Mouse (Mus musculus) liver, embryonic 15.5 days (tissue): Measurements from ENCODE around the gene Spag16. TPM values are rescaled to one million over a fixed set of nuclear protein-coding genes. Genes with fewer than 3 reads are reported as not detected.
"Not testable (repeated sequence)": the region's sequence is repeated elsewhere in the genome, so short reads cannot be mapped to it uniquely, and the experiment has no call there.

Experiments used
- ATAC-seq: fragments of 200-750 bp; cut with Nextera tagmentation; 2 replicates; pipeline ENCODE4 v1.8.0; 2017; ENCODE audit warnings: moderate number of reproducible peaks, mild to moderate bottlenecking, moderate library complexity; ENCODE audit not compliant: insufficient read depth
- H3K27ac ChIP-seq: fragments of 300-500 bp; sonication (generic); replicated peaks from 2 replicates; pipeline ENCODE4 v1.5.1; 2015; ENCODE audit warnings: mild to moderate bottlenecking, inconsistent platforms
- H3K27me3 ChIP-seq: fragments of 300-500 bp; sonication (generic); 2 replicates; pipeline ENCODE4 v1.6.1; 2015; ENCODE audit warnings: mild to moderate bottlenecking, inconsistent platforms
- H3K36me3 ChIP-seq: fragments of 300-500 bp; sonication (generic); replicated peaks from 2 replicates; pipeline ENCODE4 v1.6.1; 2015; ENCODE audit warnings: moderate library complexity, mild to moderate bottlenecking, inconsistent platforms
- H3K4me1 ChIP-seq: fragments of 300-500 bp; sonication (generic); replicated peaks from 2 replicates; pipeline ENCODE4 v1.6.1; 2015; ENCODE audit warnings: inconsistent platforms
- H3K4me2 ChIP-seq: fragments of 300-500 bp; sonication (generic); 2 replicates; pipeline ENCODE4 v1.6.1; 2015; ENCODE audit warnings: moderate library complexity, mild to moderate bottlenecking, inconsistent platforms
- H3K4me3 ChIP-seq: fragments of 300-500 bp; sonication (generic); replicated peaks from 2 replicates; pipeline ENCODE4 v1.5.1; 2015; ENCODE audit warnings: mild to moderate bottlenecking, inconsistent platforms
- H3K9ac ChIP-seq: fragments of 300-500 bp; sonication (generic); 2 replicates; pipeline ENCODE4 v1.6.1; 2015; ENCODE audit warnings: moderate library complexity, mild to moderate bottlenecking, inconsistent platforms
- H3K9me3 ChIP-seq: fragments of 300-500 bp; sonication (generic); replicated peaks from 2 replicates; pipeline ENCODE4 v1.6.1; 2016; ENCODE audit warnings: inconsistent platforms
- WGBS: fragments of 180-500 bp; shearing (Covaris S2); methylation state at CpG from one replicate; pipeline ENCODE4 v1.1.7; 2015; ENCODE audit warnings: mixed read lengths; ENCODE audit not compliant: insufficient replicate concordance; 5-methylcytosine and 5-hydroxymethylcytosine counted together
- polyA plus RNA-seq: library from polyadenylated mRNA; unstranded; fragments of >200 nt; fragmentation: Nextera tagmentation; extraction: Ambion mirVana; gene quantifications from 2 replicates; pipeline ENCODE4 v1.2.1, GENCODE M21; 2015

The Spag16 gene
- polyA plus RNA-seq = not detected in 2 replicates

DNA sequence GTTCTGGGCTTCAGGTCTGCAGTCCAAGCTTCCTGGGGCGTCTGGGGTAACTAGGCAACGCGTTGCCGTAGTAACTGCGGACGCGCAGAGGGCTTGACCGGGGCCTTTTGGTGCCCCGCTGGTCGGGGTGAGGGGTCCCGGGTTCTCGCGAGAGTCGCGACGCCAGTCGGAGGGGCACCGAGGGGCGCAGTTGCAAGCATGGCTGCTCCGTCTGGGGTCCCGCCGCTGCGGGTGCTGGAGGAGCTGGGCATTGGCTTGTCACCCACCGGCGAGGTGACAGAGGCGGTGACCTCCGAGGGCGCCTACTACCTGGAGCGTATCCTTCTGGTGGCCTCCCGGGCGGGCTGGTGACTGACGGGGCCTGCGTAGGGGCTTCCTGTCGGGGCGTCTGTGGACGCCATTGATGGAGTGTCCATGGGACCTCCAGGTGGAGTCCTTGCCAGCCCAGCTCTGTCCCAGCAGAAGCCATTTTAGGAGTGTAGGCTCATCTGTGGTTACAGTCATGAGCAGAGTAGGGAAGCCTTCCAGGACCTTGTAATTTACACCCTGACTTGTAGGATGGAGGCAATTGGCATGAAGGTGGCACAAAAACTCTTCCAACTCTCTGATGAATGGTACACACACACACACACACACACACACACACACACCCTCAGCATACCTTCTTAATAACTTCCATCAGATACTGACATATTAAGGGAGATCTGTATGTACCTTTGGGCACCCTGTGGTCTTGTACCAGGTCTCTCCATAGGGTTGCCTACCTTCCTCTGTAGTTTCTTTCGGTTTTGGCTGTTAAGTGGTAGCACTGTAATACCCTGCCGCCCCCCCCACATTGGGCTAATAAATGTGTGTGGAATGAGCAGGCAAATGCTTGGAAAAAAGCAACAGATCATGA lies at the start of gene Spag16:
TSS of gene Spag16 (plus strand) at position 165 of the 898 bp plus-strand sequence.
- WGBS = 11% methylated on average over 38 of the region's 38 CpGs
- H3K27me3 ChIP-seq = no peaks in the 10 kb centered on the region
- peak within 1 kb of the TSS; percentile 41 for H3K4me3 ChIP-seq
- no peak within 1 kb of the TSS for H3K27ac ChIP-seq
- no peaks in the 10 kb centered on the region for H3K9me3 ChIP-seq
- peak within 1 kb of the TSS; percentile 62 for H3K4me2 ChIP-seq
- H3K4me1 ChIP-seq = no peaks in the 10 kb centered on the region
- H3K9ac ChIP-seq = no peak within 1 kb of the TSS
- no peaks in the 10 kb centered on the region for H3K36me3 ChIP-seq
- ATAC-seq = 0 out of 2 replicates have a peak, but pooled peaks have one; percentile 37

GRCm38 (mm10) chr1:69785129-69785528 lies 41.6 kb upstream of the Spag16 start:
- WGBS = 5% methylated on average over 6 of the region's 6 CpGs
- no peaks in the 10 kb centered on the region for H3K4me1 ChIP-seq
- no peak for ATAC-seq

DNA sequence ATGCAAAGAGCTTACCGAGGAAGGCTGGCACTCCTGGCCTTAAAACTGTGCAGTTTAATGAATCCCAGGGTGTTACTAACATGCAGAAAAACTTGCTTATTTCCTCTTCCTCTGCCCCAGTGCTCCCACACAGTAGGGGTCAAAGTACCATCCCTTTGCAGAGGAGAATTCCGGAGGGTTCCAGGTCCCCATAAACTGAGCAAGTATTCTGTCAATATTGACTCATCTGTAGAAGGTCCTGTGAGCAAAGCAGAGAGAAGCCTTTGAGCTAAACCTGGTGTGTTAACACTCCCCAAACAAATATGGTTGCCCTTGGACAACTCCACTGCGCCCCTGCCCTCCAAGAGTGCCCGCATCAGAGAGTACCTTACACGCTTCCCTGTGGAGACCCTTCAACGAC lies 40.1 kb upstream of the Spag16 start:
- Histone ChIP-seq H3K4me3 (no peak overlapping the region), H3K27me3 (no peaks in the 10 kb centered on the region), H3K4me1 (no peaks in the 10 kb centered on the region), H3K4me2 (no peak overlapping the region), H3K9me3 (no peaks in the 10 kb centered on the region), H3K27ac (no peak overlapping the region), H3K9ac (no peak overlapping the region), H3K36me3 (no peaks in the 10 kb centered on the region)
- ATAC-seq = peak; percentile 71
- WGBS = 55% methylated on average over 6 of the region's 6 CpGs

More at GRCm38 (mm10) chr1:69785129-69785528, 41.6 kb upstream of the Spag16 start:
- Histone ChIP-seq H3K9me3 (no peaks in the 10 kb centered on the region), H3K27ac (no peak overlapping the region), H3K9ac (no peak overlapping the region), H3K4me3 (no peak overlapping the region), H3K27me3 (no peaks in the 10 kb centered on the region), H3K36me3 (no peaks in the 10 kb centered on the region), H3K4me2 (no peak overlapping the region)

DNA sequence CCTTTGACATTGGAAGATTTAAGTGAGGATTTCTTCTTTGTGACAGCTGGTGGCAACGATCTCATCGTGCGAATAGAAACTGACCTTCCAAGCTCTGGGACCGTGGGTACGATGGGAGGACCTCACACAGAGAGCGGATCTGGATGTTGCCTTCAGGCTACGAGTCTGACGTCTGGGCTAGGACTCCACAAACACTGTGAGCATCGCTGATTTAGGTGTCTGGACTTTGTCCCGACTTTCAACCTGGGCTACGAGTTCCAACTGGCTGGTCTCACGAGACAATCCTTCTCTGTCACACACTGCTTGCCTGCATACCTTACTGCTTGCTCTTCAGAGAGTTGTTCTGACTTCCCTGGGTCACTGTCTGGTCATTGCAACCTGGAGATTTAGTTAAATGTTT lies 39.4 kb upstream of the Spag16 start:
- Histone ChIP-seq H3K4me3 (no peak overlapping the region), H3K27ac (no peak overlapping the region), H3K36me3 (no peaks in the 10 kb centered on the region), H3K27me3 (no peaks in the 10 kb centered on the region), H3K4me1 (no peaks in the 10 kb centered on the region), H3K9me3 (no peaks in the 10 kb centered on the region), H3K9ac (no peak overlapping the region), H3K4me2 (no peak overlapping the region)
- whole genome bisulfite sequencing = 69% methylated on average over 12 of the region's 12 CpGs
- ATAC-seq = no peak; the same call in 1 of the 2 replicates

DNA sequence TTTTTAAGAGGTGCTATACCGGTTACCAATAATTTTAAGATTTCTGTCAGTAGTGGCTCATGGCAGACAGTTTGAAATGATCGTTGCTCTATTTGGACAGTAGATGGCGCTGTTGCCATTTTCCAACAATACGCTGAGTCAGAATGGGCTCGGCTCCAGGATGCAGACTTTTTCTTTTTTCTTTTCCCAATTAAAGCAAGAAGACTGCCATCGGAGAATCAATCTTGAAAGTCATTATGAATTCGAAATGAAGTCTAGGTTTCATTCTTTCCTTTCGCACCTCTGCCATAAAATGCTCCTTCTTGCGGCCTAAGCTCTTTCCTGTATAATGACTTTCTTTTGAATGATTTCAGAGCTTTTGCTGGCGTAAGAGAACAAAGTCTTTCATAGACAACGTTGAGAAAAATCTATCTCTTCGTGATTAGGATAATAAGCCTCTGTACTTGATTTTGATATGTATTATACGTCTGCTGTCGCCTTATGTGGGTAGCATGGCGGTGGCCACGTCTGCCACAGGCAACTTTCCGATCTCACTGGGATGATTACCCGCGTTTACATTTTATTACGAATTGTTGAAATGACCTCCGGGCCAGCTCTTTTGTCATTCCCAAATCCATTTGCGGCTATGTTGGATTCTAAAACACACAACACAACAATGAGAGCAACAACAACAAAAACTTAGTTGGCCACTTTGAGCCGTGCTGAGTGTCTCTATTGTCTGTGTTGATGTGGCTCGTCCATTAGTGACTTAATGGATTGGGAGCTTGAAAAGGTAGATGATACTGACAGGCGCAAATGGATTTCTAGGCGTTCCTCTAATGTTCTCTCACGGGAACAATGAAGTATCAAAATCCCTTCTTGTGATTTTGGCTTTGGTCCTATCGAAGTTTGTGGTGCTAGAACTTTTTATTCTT lies 36.2 kb upstream of the Spag16 start:
- no peaks in the 10 kb centered on the region for H3K36me3 ChIP-seq
- no peaks in the 10 kb centered on the region for H3K27me3 ChIP-seq
- no peak for ATAC-seq
- H3K4me3 ChIP-seq = no peak overlapping the region
- no peak overlapping the region for H3K27ac ChIP-seq
- H3K4me2 ChIP-seq = peak overlapping the region; percentile 10; the same call in 1 of the 2 replicates
- H3K9ac ChIP-seq = no peak overlapping the region
- WGBS = 48% methylated on average over 28 of the region's 28 CpGs
- no peaks in the 10 kb centered on the region for H3K9me3 ChIP-seq
- no peaks in the 10 kb centered on the region for H3K4me1 ChIP-seq

DNA sequence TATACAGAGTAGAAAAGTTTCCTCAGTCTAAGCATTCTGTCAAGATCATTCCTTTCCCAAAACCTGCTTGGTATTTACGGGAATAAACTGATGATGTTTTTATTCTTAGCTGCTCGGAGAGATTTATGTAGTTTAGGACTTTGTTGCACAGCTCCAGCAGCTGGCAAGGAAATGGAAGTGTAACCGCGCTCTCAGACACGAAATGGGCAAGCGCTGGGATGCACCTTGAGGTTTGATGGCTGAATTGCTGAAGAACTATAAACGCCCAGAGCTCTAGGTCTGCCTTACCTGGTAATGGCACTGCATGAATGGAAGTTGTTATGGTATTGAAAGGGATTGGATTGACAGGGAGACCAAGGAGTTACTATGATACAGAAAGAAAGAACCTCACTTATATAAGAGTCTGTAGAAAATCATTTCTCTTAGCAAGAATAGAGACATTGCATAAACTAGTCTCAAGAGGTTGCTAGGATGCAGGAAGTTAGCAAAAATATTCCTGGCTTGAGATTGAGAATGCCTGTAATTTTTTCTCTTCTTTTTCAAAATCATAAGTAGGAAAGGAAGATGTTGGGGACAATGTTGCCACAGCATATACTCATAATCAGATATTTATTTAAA lies 27.7 kb upstream of the Spag16 start:
- Histone ChIP-seq H3K27ac (no peak overlapping the region), H3K36me3 (no peaks in the 10 kb centered on the region), H3K9me3 (no peaks in the 10 kb centered on the region), H3K4me1 (no peaks in the 10 kb centered on the region), H3K4me3 (no peak overlapping the region), H3K9ac (no peak overlapping the region), H3K4me2 (no peak overlapping the region), H3K27me3 (no peaks in the 10 kb centered on the region)
- WGBS = 67% methylated on average over 7 of the region's 7 CpGs
- no peak for ATAC-seq

GRCm38 (mm10) chr1:69810161-69810560 lies 16.6 kb upstream of the Spag16 start:
- no peak overlapping the region for H3K4me3 ChIP-seq
- no peaks in the 10 kb centered on the region for H3K27me3 ChIP-seq
- no peaks in the 10 kb centered on the region for H3K36me3 ChIP-seq
- no peak overlapping the region for H3K9ac ChIP-seq
- H3K27ac ChIP-seq = no peak overlapping the region
- no peak for ATAC-seq
- H3K9me3 ChIP-seq = no peaks in the 10 kb centered on the region
- no peaks in the 10 kb centered on the region for H3K4me1 ChIP-seq
- 62% methylated on average over 2 of the region's 2 CpGs for WGBS
- H3K4me2 ChIP-seq = no peak overlapping the region

GRCm38 (mm10) chr1:69825635-69826034 lies 1.1 kb upstream of the Spag16 start:
- H3K4me3 ChIP-seq, H3K36me3 ChIP-seq, H3K9me3 ChIP-seq, H3K27me3 ChIP-seq, H3K4me1 ChIP-seq, ATAC-seq, H3K27ac ChIP-seq, H3K9ac ChIP-seq, H3K4me2 ChIP-seq: not testable (repeated sequence)
- WGBS = 51% methylated on average over 5 of the region's 5 CpGs

- no peak overlapping the region for H3K27ac ChIP-seq
- H3K4me3 ChIP-seq = no peak overlapping the region
- 70% methylated on average over 7 of the region's 7 CpGs for WGBS
- no peak overlapping the region for H3K9ac ChIP-seq
- H3K9me3 ChIP-seq = no peaks in the 10 kb centered on the region
- H3K27me3 ChIP-seq = no peaks in the 10 kb centered on the region
- H3K4me2 ChIP-seq = no peak overlapping the region
- H3K36me3 ChIP-seq = no peaks in the 10 kb centered on the region
- no peaks in the 10 kb centered on the region for H3K4me1 ChIP-seq
- ATAC-seq = no peak
Observed at GRCm38 (mm10) chr1:69828872-69829479, 2.2 kb downstream of the Spag16 start.

DNA sequence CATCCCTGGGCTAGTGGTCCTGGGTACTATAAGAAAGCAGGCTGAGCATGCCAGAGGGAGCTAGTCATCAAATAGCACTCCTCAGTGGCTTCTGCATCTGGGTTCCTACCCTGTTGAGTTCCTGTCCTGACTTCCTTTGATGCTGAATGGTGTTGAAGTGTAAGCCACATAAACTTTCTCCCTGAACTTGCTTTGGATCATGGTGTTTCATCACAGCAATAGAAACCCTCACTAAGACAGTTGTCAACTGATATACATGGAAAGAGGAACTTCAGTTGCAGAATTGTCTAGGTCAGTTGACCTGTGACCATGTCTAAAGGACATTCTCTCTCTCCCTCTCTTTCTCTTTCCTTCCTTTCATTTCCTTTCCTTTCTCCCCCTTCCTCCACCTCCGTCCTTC lies 3.8 kb downstream of the Spag16 start:
- H3K9ac ChIP-seq = no peak overlapping the region
- no peaks in the 10 kb centered on the region for H3K27me3 ChIP-seq
- 24% methylated on average over 1 of the region's 1 CpGs for WGBS
- H3K4me3 ChIP-seq = no peak overlapping the region
- H3K4me1 ChIP-seq = no peaks in the 10 kb centered on the region
- H3K4me2 ChIP-seq = no peak overlapping the region
- H3K9me3 ChIP-seq = no peaks in the 10 kb centered on the region
- no peak for ATAC-seq
- no peak overlapping the region for H3K27ac ChIP-seq
- H3K36me3 ChIP-seq = no peaks in the 10 kb centered on the region
